Mouse (Mus musculus): ENCODE results near the gene C2. TPM values are rescaled to one million over a fixed set of nuclear protein-coding genes. Genes with fewer than 3 reads are reported as not detected.
"Not testable (repeated sequence)": the region's sequence is repeated elsewhere in the genome, so short reads cannot be mapped to it uniquely, and the experiment has no call there.

The C2 gene
- total RNA-seq, 1 experiment from 2014 or later, result 54.5 TPM

DNA sequence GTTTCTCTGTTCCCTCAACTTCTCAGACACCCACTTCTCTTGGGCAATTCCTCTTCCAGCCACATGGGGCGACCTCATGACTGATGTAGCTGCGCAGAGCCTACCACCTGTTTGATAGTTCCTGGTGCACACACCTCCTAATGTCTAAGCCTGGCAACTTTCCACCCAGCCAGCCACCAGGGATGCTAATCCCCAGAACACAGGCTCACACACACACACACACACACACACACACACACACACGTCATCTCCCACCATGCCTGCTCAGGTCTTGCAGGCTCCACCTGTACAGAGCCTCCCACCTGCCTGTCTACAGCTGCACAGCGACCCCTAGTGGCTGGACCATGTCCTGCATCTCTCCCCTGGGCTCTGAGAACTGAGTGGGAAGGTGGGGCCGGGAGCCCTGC is 13.9 kb upstream of the C2 start:
- peak; percentile 91 for DNase-seq

GRCm38 (mm10) chr17:34910982-34911381 is 12.9 kb upstream of the C2 start:
- DNase-seq, result no peak

- DNase-seq, result no peak
Measured at GRCm38 (mm10) chr17:34902895-34903294, 4.8 kb upstream of the C2 start.

DNA sequence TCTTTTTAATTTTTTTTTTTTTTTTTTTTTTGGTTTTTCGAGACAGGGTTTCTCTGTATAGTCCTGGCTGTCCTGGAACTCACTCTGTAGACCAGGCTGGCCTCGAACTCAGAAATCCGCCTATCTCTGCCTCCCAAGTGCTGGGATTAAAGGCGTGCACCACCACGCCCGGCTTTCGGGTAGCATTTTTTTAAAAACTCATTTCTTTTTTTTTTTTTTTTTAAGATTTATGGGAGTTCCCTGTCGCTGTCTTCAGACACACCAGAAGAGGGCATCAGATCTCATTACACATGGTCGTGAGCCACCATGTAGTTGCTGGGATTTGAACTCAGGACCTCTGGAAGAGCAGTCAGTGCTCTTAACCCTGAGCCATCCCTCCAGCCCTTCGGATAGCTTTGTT is 3.9 kb upstream of the C2 start:
- not testable (repeated sequence) for DNase-seq

DNA sequence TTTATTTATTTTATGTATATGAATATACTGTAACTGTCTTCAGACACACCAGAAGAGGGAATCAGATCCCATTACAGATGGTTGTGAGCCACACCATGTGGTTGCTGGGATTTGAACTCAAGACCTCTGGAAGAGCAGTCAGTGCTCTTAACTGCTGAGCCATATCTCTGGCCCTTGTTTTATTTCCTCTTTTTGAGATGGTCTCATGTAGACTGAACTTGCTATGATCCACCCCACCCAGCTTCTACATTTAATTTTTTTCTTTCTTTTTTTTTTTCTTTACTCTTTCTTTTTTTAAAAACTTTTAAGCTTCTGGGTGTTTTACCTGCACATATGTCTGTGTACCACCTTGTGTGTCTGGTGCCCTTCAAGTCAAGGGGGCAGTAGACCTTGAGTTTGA is 2.8 kb upstream of the C2 start:
- DNase-seq, result not testable (repeated sequence)

GRCm38 (mm10) chr17:34899890-34900243 is 1.8 kb upstream of the C2 start:
- DNase-seq, result peak; percentile 66

GRCm38 (mm10) chr17:34899053-34899889 is 1.2 kb upstream of the C2 start:
- peak; percentile 73 for DNase-seq

DNA sequence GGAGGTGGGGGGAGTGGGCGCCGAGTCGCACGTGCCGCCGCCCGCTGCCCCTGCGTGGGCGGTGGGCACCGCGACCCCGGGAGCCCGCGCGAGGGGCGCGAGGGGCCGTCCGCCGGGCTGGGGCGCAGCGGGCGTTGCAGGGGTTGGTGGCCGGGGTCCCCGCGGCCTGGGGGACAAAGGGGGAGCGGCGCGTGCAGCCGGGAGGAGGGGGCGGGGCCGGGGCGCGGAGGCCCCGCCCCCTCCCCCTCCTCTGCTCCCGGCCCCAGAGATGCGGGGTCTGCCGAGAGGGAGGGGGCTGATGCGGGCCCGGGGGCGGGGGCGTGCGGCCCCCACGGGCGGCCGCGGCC is 614 bp upstream of the C2 start:
- peak; percentile 52 for DNase-seq

GRCm38 (mm10) chr17:34897373-34898159 is 499 bp downstream of the C2 start:
- DNase-seq, result no peak

- no peak for DNase-seq
Measured at GRCm38 (mm10) chr17:34896366-34896765, 1.7 kb downstream of the C2 start.

DNA sequence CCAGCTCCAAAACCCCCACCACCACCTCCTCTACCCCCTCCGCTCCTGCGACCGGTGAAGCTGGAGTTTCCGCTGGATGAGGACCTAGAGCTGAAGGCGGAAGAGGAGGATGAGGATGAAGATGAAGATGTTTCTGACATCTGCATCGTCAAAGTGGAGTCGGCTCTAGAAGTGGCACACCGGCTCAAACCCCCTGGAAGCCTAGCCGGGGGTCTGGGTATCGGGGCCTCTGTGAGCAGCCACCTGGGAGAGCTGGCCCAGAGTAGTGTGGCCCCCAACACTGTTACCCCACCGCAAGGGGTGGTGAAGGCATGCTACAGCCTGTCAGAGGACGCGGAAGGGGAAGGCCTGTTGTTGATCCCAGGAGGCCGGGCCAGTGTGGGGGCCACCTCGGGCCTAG is 2.3 kb downstream of the C2 start:
- DNase-seq, result no peak

GRCm38 (mm10) chr17:34894801-34895530 is 3.1 kb downstream of the C2 start:
- DNase-seq, result peak; percentile 78

DNA sequence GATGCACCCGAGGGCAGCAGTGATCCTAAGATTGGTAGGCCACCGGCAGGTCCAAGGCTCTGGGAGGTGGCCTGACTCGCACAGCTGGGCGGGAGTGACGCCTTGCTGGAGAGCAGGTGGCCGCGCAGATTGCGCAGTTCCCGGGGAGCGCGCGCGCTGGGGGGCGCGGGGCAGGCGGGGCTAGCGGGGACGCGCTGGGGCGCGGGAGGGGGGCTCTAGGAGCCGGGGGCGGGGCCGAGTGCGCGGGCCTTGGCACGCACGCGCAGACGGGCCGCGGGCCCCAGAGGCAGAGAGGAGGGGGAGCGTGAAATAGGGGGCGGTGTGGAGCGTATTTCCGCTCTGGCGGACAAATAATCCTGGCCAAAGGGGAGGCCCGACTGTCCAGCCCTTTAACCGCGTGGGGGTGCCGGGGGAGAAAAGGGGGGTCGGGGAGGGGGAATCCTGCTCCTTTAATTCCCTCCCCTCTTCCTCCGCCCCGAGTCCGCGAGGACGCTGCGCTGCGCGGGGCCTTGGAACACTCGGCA is 3.9 kb downstream of the C2 start:
- DNase-seq, result peak; percentile 97

GRCm38 (mm10) chr17:34893072-34893824 is 4.8 kb downstream of the C2 start:
- no peak for DNase-seq

DNA sequence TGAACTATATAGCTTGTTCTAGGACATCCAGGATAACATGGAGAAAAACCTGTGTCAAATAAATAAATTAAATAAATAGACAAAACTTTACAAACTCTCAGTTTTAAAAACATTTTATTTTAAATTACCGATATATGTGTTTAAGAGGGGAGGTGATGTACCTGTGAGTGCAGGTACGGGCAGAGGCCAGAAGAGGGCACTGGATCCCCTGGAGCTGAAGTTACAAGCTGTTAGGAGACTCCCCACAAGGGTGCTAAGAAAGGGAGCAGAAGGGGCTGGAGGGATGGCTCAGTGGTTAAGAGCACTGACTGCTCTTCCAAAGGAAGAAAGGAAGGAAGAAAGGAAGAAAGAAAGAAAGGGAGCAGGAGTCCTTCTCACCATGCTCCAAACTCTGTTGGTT is 6.7 kb downstream of the C2 start:
- no peak for DNase-seq

DNA sequence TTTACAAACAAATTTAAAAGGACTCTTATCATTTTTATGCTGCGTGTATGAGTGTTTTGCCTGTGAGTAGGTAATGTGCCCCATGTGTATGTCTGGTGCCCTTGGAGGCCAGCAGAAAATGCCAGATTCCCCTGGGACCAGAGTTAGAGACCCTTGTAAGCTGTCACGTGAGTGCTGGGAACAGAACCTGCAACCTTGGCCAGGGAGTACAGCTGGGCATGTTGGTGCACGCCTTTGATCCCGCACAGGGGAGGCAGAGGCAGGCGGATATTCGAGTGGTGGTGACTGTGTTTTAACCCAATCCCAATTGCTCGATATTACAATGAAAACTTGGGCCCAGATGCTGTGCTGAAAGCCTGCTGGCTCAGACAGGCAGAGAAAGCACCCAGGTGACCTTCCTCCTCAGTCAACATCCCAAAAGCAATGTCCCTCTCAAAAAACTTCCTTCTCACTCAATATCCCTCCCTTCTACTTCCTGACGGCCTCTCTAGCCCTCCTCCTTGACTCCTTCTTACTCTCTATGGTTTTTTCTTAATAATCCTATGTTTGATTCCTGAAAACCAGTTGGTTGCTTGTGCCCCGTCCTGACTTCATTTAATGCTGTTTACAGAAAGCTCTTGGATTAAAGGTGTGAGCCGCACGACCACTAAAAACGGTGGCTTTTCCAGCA is 7.9 kb downstream of the C2 start:
- DNase-seq, result no peak

DNA sequence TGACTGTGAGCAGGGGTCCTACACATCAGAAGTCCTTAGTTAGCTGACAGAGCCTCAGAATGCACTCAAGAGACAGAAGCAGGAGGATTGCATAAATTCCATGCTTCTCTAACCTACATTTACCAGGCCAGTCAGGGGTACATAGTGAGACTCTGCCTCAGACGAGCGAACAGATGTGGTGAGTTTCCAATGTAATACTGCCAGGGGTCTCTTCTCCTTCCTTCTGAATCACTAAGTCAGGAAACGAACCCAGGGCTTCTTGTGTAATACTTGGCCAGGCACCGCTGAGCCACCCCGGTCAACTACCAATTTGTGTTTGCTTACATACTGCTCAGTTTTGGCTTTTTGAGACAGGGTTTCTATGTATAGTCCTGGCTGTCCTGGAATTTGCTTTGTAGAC is 10.1 kb downstream of the C2 start:
- no peak for DNase-seq

- DNase-seq, result no peak
Measured at GRCm38 (mm10) chr17:34885615-34886014, 12.4 kb downstream of the C2 start.

- no peak for DNase-seq
Measured at GRCm38 (mm10) chr17:34884704-34885103, 13.4 kb downstream of the C2 start.

DNA sequence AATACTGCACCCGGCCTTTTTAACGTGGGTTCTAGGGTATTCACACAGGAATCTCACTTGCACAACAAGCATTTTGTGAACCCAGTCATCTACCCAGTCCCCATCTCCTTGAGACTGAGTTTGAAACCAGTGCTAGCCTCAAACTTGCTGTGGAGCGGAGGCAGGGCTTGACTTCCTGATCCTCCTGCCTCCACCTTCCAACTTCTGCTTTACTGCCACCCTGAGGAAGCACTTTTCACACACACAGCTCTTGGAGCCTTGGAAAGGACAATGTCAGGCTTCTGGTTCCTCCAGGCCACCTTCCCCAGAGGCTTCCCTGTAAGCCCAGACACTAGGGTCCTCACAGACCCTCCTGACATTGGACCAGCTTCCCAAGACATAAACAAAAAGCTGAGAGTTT is 14.7 kb downstream of the C2 start:
- DNase-seq, result no peak

GRCm38 (mm10) chr17:34881683-34882310 is 16.3 kb downstream of the C2 start, which contains the start of gene Gm20547:
TSS of gene Gm20547 (minus strand) at chr17:34882042.
- peak; percentile 42 for DNase-seq
